Mouse (Mus musculus) heart, adult 10 weeks (tissue): ENCODE measurements around the gene Kif22. TPM values are rescaled to one million over a fixed set of nuclear protein-coding genes. Genes with fewer than 3 reads are reported as not detected.

Source experiments
- polyA plus RNA-seq: library from polyadenylated mRNA; stranded (reverse); fragments of 350-450 nt; fragmentation: Illumina TruSeq; extraction: RNeasy Lipid Tissue Mini Kit (QIAGEN cat#74804); gene quantifications from one replicate; pipeline ENCODE4 v1.2.3, GENCODE M21; 2014; ENCODE audit warnings: low read depth, low replicate concordance

Kif22 gene
- 0.24 TPM for polyA plus RNA-seq

GRCm38 (mm10) chr7:127041851-127042672, at the start of gene Kif22:
Gene Kif22 (minus strand): TSS chr7:127042471.

GRCm38 (mm10) chr7:127091114-127091896, 49.0 kb upstream of the Kif22 start, which contains the start of gene AI467606:
Gene AI467606 (plus strand): TSS chr7:127091359.

GRCm38 (mm10) chr7:127087278-127088010, 45.2 kb upstream of the Kif22 start, which contains the start of gene Zg16:
Gene Zg16 (minus strand): TSS chr7:127087328.

GRCm38 (mm10) chr7:127026984-127027726, 15.1 kb downstream of the Kif22 start, which contains the start of gene Maz:
Gene Maz (minus strand): TSS chr7:127027037.

GRCm38 (mm10) chr7:127020901-127021562, 21.2 kb downstream of the Kif22 start, which contains the start of the genes Gm42742 and Prrt2:
Gene Gm42742 (minus strand): TSS chr7:127021097.
Gene Prrt2 (minus strand): TSS chr7:127021211.

GRCm38 (mm10) chr7:127016971-127017949, 25.0 kb downstream of the Kif22 start, which contains the start of gene Pagr1a:
Gene Pagr1a (minus strand): TSS chr7:127017352.

GRCm38 (mm10) chr7:127016481-127016485, 26.0 kb downstream of the Kif22 start, which contains the start of gene Pagr1b:
Gene Pagr1b (minus strand): TSS chr7:127016484.

GRCm38 (mm10) chr7:127014320-127014719, 28.0 kb downstream of the Kif22 start, which contains the start of gene Mvp:
Gene Mvp (minus strand): TSS chr7:127014621.

Other genes starting within 250 kb of the Kif22 start
- gene Ppp4c, start 250.0 kb downstream of the Kif22 start, polyA plus RNA-seq = 43.4 TPM
- 7.6 TPM for gene Fam57b, start 244.8 kb downstream of the Kif22 start, polyA plus RNA-seq
- not detected for gene 4930451I11Rik, start 210.8 kb downstream of the Kif22 start, polyA plus RNA-seq
- not detected for gene Doc2a, start 195.1 kb downstream of the Kif22 start, polyA plus RNA-seq
- gene Hirip3, start 180.5 kb downstream of the Kif22 start, polyA plus RNA-seq = 22.7 TPM
- 18.7 TPM for gene Ino80e, start 180.1 kb downstream of the Kif22 start, polyA plus RNA-seq
- 41.9 TPM for gene Taok2, start 157.8 kb downstream of the Kif22 start, polyA plus RNA-seq
- gene Tmem219, start 119.6 kb downstream of the Kif22 start, polyA plus RNA-seq = 19.1 TPM
- gene Kctd13, start 113.6 kb downstream of the Kif22 start, polyA plus RNA-seq = 7.8 TPM
- not detected for gene Asphd1, start 92.9 kb downstream of the Kif22 start, polyA plus RNA-seq
- 1.6 TPM for gene Sez6l2, start 91.9 kb downstream of the Kif22 start, polyA plus RNA-seq
- gene Cdipt, start 66.6 kb downstream of the Kif22 start, polyA plus RNA-seq = 48.9 TPM
- gene Cdiptos, start 66.4 kb downstream of the Kif22 start, polyA plus RNA-seq = 0.63 TPM
- 38.1 TPM for gene Mvp, start 27.9 kb downstream of the Kif22 start, polyA plus RNA-seq
- 0.86 TPM for gene Pagr1b, start 26.0 kb downstream of the Kif22 start, polyA plus RNA-seq
- gene Pagr1a, start 25.1 kb downstream of the Kif22 start, polyA plus RNA-seq = not detected
- gene Gm42742, start 21.4 kb downstream of the Kif22 start, polyA plus RNA-seq = 35.1 TPM
- gene Prrt2, start 21.3 kb downstream of the Kif22 start, polyA plus RNA-seq = 2.0 TPM
- 59.5 TPM for gene Maz, start 15.4 kb downstream of the Kif22 start, polyA plus RNA-seq
- not detected for gene Zg16, start 44.9 kb upstream of the Kif22 start, polyA plus RNA-seq
- gene AI467606, start 48.9 kb upstream of the Kif22 start, polyA plus RNA-seq = 2.1 TPM
- not detected for gene Qprt, start 79.8 kb upstream of the Kif22 start, polyA plus RNA-seq
- gene Spn, start 95.4 kb upstream of the Kif22 start, polyA plus RNA-seq = 0.37 TPM
- 39.2 TPM for gene Cd2bp2, start 153.6 kb upstream of the Kif22 start, polyA plus RNA-seq
- gene Tbc1d10b, start 166.0 kb upstream of the Kif22 start, polyA plus RNA-seq = 17.1 TPM
- 1.8 TPM for gene Mylpf, start 166.4 kb upstream of the Kif22 start, polyA plus RNA-seq
- gene Zfp553, start 190.6 kb upstream of the Kif22 start, polyA plus RNA-seq = 7.7 TPM
- 6.4 TPM for gene Sept1, start 190.7 kb upstream of the Kif22 start, polyA plus RNA-seq
- gene Zfp771, start 201.8 kb upstream of the Kif22 start, polyA plus RNA-seq = 10.7 TPM
- 36.3 TPM for gene Dctpp1, start 218.2 kb upstream of the Kif22 start, polyA plus RNA-seq
- 26.0 TPM for gene Sephs2, start 231.6 kb upstream of the Kif22 start, polyA plus RNA-seq